Mouse (Mus musculus): Measurements from ENCODE around the gene Gm49450. TPM values are rescaled to one million over a fixed set of nuclear protein-coding genes. Genes with fewer than 3 reads are reported as not detected.
"Not testable (repeated sequence)": the region's sequence is repeated elsewhere in the genome, so short reads cannot be mapped to it uniquely, and the experiment has no call there.

Gm49450 gene
- total RNA-seq, 2 experiments from 2014 or later: not detected

- no peak for DNase-seq
- intact Hi-C loops (cut with DNase I): loop anchor here (2.0 kb wide), 1 partner anchor 33 kb away; the partner anchor contains the start of genes Gm49450 and Tuba1a
Observed at GRCm38 (mm10) chr15:98985982-98986715, 32.8 kb upstream of the Gm49450 start.

DNA sequence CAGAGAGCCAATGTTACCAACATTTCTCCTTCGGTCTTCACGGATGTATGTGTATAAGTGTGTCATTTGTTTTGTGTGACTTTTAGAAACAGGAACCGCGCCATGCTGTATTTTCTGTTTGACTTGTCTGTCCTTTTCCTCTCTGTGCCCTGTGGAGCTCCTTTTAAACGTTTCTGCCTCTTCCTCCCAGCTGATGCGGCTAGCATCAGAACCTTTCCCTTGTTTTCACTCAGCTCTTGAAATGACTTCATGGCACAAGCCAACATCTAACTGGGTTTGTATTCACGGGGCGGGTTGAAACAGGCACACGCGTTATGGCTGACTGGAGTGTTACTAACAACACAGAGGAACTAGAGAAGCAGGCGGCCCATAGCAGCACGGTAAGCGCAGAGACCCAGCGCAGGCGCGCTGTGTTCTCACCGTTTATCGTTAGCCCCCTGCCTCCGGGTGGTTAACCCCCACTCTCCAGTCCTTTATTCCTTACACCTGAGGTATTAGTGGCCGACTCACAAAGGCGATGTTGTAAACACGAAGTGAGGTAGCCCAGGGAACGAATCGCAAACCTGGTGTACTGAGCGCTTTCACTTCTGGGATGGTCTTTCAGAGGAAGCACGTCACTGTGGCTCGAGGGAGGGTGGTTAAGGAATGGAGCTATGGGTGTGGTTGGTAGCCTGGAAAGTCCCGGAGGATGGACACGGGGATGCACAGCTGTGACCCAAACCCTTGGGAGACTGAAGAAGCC is 32.1 kb upstream of the Gm49450 start:
- intact Hi-C loops (cut with DNase I): loop anchor here (2.0 kb wide), 1 partner anchor 33 kb away; the partner anchor contains the start of genes Gm49450 and Tuba1a
- peak; percentile 64 for DNase-seq

GRCm38 (mm10) chr15:98984681-98985080 is 31.3 kb upstream of the Gm49450 start:
- DNase-seq: no peak
- intact Hi-C loops (cut with DNase I): loop anchor here (2.0 kb wide), 1 partner anchor 32 kb away; the partner anchor contains the start of genes Gm49450 and Tuba1a

DNA sequence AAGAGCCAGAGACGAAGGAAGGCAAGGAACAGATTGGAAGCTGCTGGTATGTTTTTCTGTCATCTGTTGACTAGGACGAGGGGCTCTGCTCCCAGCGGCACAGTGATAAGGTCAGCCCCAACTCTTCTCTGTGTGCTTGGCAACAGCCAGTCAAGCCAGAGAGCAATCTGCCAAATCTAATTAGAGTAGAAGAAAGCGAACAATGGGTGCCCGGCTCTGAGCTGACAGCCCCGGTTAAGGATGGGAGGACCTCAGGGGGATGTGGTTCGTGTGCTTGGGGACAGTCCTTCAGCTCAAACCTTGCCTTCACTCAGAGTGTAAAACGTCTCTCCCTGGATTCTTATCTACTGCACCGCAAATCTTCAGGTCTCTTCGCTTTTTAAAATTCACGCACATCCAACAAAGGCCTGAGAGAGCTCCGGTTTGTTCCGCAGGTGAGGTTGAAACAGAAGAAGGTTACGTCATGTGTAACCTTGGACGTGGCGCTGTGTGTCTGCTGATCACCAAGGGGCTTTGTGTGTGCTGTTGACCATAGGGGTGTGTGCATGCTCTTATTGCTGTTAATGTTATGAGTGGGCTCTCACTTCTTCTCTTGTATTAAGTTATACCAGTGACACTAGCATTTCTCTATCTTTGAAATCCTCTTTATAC is 30.2 kb upstream of the Gm49450 start:
- DNase-seq: peak; percentile 85
- intact Hi-C loops (cut with DNase I): loop anchor here (2.0 kb wide), 1 partner anchor 31 kb away; the partner anchor contains the start of genes Gm49450 and Tuba1a

GRCm38 (mm10) chr15:98982100-98982499 is 28.7 kb upstream of the Gm49450 start:
- no peak for DNase-seq
- intact Hi-C loops (cut with DNase I): no loop called here

- intact Hi-C loops (cut with DNase I): no loop called here
- no peak for DNase-seq
Observed at GRCm38 (mm10) chr15:98980012-98980614, 26.8 kb upstream of the Gm49450 start.

- DNase-seq: no peak
- intact Hi-C loops (cut with DNase I): no loop called here
Observed at GRCm38 (mm10) chr15:98978409-98979172, 25.2 kb upstream of the Gm49450 start.

DNA sequence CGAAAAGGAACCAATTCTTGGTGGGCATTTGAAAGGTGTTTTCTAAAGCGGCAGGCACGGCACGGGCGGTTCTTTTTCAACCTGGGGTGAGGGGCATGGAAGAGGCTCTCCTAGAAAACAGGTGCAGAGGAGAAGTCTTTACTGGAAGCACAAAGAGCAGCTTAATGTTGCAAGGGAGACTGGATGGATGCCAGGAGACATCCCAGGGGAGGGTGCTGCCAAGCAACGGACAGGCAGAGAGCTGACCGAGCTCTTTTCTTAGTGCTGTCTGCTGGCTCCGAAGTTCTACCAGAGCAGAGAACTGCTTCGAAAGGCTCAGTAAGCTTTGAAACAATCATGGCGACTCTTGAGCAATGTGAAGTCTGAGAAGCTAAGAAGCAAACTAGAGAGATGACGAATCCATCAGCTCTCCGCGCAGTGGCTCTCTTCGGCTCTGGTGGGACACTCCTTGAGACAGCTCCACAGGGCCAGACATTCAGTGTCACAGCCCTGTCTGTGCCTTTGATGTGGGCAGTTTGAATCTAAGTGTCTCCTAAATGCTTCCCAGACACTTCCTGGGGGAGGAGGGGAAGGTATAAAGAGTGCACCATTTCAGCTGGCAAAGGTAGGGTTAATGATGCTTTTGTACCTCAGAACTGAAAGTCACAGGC is 24.5 kb upstream of the Gm49450 start:
- DNase-seq: peak; percentile 98
- intact Hi-C loops (cut with DNase I): no loop called here

DNA sequence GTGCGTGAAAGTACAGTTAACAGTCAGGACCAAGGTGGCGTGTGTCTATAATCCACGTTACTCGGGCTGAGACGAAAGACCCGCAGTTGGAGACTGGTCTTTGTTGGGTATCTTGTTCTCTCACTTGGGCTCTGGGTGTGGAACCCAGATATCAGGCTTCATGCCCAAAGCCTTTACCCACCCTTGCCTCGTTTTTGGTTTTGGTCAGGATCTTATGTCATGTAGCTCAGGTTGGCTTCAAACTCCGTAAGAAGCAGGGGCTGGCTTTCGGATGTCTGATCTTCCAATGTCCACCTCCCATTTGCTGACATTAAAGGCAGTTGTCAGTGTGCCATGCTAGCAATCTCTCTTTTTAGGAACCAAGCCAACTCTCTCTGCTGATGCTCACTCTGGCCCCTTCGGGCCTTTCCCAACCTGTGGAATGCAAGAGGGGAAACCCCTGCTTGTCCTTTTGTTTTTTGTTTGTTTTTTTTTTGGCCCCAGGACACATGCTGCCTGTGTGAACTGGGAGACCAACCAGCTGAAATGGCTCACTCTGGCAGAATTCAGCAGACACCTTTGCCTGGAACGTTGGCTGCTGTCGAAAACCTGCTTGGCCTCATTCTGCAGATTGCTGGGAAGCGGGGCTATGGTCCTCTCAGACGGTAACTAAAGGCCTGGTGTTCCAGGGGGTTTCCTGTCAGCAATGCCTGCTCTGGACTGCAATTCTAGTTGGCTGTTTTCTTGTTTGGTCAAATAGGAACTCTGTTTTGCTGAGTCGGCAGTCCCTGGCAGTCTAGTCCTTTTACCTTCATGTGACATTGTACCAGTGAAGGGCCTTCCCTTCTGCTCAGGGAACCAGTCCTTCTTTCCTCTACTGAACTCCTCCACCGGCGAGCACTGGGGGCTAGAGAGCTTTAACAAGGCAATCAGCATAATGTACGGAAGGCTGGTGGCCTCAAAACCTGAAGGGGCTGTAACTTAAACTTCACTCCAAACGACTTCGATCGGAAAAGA is 23.7 kb upstream of the Gm49450 start:
- intact Hi-C loops (cut with DNase I): no loop called here

DNA sequence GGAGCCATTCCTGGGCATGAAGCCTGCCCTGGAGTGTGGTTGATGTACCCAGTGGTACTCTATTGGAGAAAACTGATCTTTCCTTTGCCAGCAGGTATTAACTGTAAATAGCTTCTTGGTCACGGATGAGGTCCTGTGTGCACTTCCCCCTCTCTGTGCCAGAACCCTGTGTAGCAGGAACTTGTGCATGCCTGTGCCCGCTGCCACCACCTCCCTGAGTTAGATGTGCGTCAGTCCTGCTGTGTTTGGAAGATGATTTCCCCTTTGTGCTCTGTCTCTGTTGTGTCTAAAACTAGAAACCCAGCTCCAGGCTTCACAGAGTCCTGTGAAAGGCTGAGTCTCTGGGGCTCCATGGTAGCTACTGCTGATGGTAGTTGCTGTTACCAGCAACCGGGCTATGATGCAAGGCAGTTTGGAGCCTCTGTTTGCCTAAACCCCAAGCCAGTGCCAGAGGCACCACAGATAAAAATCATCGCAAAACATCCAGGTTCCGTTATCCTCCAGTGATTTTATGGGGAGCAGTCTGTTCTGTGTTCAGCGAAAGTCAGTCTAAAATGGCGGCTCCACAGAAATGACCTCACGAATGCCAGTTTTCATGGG is 19.8 kb upstream of the Gm49450 start:
- DNase-seq: no peak
- intact Hi-C loops (cut with DNase I): no loop called here

More for the DNA sequence above, 23.7 kb upstream of the Gm49450 start:
- no peak for DNase-seq

DNA sequence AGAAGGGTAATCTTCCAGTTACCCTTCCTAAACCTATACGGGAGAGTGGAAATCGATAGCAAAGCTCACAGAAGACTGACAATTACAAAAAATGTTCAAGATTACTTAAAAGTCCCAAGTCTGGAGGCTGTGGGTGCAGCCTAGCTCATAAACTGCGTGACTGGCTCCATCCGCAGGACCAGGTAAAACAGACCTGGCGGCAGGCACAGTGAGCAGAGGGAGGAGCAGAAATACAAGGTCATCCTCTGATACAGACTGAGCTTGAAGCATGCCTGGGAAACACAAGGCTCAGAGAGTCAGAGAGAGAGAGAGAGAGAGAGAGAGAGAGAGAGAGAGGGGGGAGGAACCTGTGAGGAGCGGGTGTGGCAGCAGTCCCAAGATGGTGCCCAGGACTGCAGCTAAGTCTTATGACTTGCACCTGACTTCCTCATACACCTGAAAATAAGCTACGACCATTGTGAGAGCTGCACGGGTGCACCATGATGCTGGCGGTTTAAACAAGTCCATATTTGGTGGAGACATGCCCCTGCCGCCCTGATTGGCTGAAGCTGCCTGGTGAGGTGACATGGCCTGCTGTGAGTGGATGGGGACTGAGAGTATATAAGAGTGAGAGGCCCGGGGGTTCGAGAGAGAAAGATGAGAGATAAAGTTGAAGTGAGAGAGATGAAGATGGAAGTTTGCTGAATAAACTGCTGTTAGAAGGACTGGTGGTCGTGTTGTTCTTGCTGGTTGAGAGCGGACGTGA is 18.4 kb upstream of the Gm49450 start:
- DNase-seq; intact Hi-C loops (cut with DNase I): not testable (repeated sequence)

- DNase-seq: no peak
- intact Hi-C loops (cut with DNase I): no loop called here
Observed at GRCm38 (mm10) chr15:98971111-98971510, 17.8 kb upstream of the Gm49450 start.

- DNase-seq: no peak
- intact Hi-C loops (cut with DNase I): no loop called here
Observed at GRCm38 (mm10) chr15:98969372-98970101, 16.2 kb upstream of the Gm49450 start.

DNA sequence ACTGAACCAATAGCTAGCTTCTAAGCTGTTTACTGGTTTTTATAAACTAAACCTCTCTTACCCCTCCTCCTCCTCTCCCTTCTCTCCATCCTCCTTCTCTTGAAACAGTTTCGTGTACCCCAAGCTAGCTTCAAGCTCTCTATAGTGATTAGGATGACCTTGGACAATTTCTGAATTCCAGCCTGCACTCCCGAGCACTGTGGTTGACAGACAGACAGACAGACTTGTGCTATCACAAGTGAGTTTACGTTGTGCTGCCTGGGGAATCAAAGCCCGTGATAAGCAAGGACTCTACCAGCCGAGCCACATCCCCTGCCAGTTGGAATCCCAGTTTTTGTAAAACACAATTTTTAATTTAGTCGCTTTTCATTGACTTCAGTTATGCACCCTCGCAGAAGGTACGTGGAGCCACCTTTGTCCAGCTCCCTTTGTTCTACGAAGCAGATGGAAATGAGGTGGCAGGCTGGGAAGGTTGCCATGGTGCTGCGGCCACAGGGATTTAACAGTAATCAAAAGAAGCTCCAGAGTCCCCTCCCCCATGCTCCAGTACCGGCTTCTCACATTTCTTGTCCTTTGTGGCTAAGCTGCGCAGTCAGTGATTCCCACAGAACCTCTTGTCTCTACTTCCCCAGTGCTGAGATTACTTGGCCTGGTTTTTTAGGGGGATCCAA is 15.5 kb upstream of the Gm49450 start:
- intact Hi-C loops (cut with DNase I): no loop called here
- peak; percentile 95 for DNase-seq

DNA sequence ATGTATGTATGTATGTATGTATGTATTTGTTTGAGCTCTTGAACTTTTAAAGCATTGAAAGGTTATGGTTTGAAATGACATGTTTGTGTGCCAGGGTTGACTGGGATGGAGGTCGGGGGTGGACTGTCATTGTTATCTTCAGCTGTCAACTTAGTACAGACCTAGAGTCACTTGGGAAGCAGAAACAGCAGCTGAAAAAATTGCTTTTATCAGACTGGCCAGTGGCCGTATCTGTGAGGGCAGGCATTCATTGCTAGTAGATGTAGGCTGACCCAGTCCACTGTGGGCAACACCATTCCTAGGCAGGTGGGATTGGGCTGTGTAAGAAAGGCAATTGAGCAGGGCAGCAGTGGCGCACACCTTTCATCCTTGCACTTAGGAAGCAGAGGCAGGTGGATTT is 6.2 kb upstream of the Gm49450 start:
- intact Hi-C loops (cut with DNase I): no loop called here
- no peak for DNase-seq

GRCm38 (mm10) chr15:98958901-98959420 is 5.6 kb upstream of the Gm49450 start:
- intact Hi-C loops (cut with DNase I): no loop called here
- no peak for DNase-seq
